Mouse (Mus musculus) erythroblast, embryonic 14.5 days (primary cell): Measurements from ENCODE around the gene Mfsd11.

Experiments used
- GATA1 ChIP-seq: IDR thresholded peaks from 2 replicates; pipeline ENCODE4 v1.6.1; 2012; ENCODE audit warnings: low read length, inconsistent platforms, mixed read lengths
- TAL1 ChIP-seq: IDR thresholded peaks from 3 replicates; pipeline ENCODE4 v1.6.1; 2012; ENCODE audit warnings: low read length, inconsistent platforms, mixed read lengths

GRCm38 (mm10) chr11:116913573-116913972 lies 61.3 kb downstream of the Mfsd11 start:
- no peak for TF ChIP-seq GATA1
- TF ChIP-seq TAL1: no peak
